Mouse (Mus musculus) stomach, embryonic 16.5 days (tissue): ENCODE results near the gene Ch25h. TPM values are rescaled to one million over a fixed set of nuclear protein-coding genes. Genes with fewer than 3 reads are reported as not detected.
A peak's percentile ranks its signal among the peaks of the same experiment; 100 is the strongest.

ENCODE experiments used
- ATAC-seq: fragments of 200-750 bp; cut with Nextera tagmentation; 2 replicates; pipeline ENCODE4 v1.8.0; 2017; ENCODE audit warnings: moderate number of reproducible peaks, moderate TSS enrichment; ENCODE audit not compliant: insufficient read depth, low FRiP score
- H3K27ac ChIP-seq: fragments of 300-500 bp; sonication (generic); 2 replicates; pipeline ENCODE4 v1.5.1; 2014; ENCODE audit warnings: low read length
- H3K27me3 ChIP-seq: fragments of 300-500 bp; sonication (generic); 2 replicates; pipeline ENCODE4 v1.6.1; 2014; ENCODE audit warnings: low read length, control low read depth, mixed read lengths; ENCODE audit not compliant: control insufficient read depth, insufficient read depth
- H3K36me3 ChIP-seq: fragments of 300-500 bp; sonication (generic); 2 replicates; pipeline ENCODE4 v1.6.1; 2014; ENCODE audit warnings: low read length; ENCODE audit not compliant: control insufficient read depth, insufficient read depth
- H3K4me1 ChIP-seq: fragments of 300-500 bp; sonication (generic); 2 replicates; pipeline ENCODE4 v1.6.1; 2014; ENCODE audit warnings: low read length, control low read depth, mixed read lengths; ENCODE audit not compliant: control insufficient read depth, insufficient read depth
- H3K4me2 ChIP-seq: fragments of 300-500 bp; sonication (generic); 2 replicates; pipeline ENCODE4 v1.6.1; 2014; ENCODE audit warnings: low read depth, low read length, mixed read lengths
- H3K4me3 ChIP-seq: fragments of 300-500 bp; sonication (generic); replicated peaks from 2 replicates; pipeline ENCODE4 v1.5.1; 2014; ENCODE audit warnings: mild to moderate bottlenecking, low read length
- H3K9ac ChIP-seq: fragments of 300-500 bp; sonication (generic); 2 replicates; pipeline ENCODE4 v1.6.1; 2014; ENCODE audit warnings: low read length
- H3K9me3 ChIP-seq: fragments of 300-500 bp; sonication (generic); replicated peaks from 2 replicates; pipeline ENCODE4 v1.6.1; 2016; ENCODE audit warnings: low read length, control low read depth; ENCODE audit not compliant: control insufficient read depth
- WGBS: fragments of 180-500 bp; shearing (Covaris S2); extraction: QIAGEN DNeasy Blood & Tissue Kit; methylation state at CpG from one replicate; pipeline ENCODE4 v1.1.7; 2014; 5-methylcytosine and 5-hydroxymethylcytosine counted together
- polyA plus RNA-seq: library from polyadenylated mRNA; unstranded; fragments of >200 nt; fragmentation: Nextera tagmentation; extraction: Ambion mirVana; gene quantifications from 2 replicates; pipeline ENCODE4 v1.2.1, GENCODE M21; 2015

Gene Ch25h
- polyA plus RNA-seq, 1 experiment from 2014 or later, result 2.7 TPM

- Histone ChIP-seq H3K27ac (no peak overlapping the region), H3K36me3 (peaks cover 4% of the 10 kb centered on the region; the same call in 1 of the 2 replicates), H3K9ac (no peak overlapping the region), H3K4me2 (no peak overlapping the region), H3K9me3 (no peaks in the 10 kb centered on the region), H3K4me1 (no peaks in the 10 kb centered on the region), H3K27me3 (no peaks in the 10 kb centered on the region), H3K4me3 (no peak overlapping the region)
- WGBS, result 87% methylated on average over 4 of the region's 4 CpGs
- ATAC-seq, result no peak
Measured at GRCm38 (mm10) chr19:34493859-34494258, 18.9 kb upstream of the Ch25h start.

GRCm38 (mm10) chr19:34483547-34483946 is 8.6 kb upstream of the Ch25h start:
- WGBS, result 9% methylated on average over 4 of the region's 4 CpGs

GRCm38 (mm10) chr19:34474228-34474990 is 555 bp downstream of the Ch25h start:
- 0 out of 2 replicates have a peak, but pooled peaks have one; percentile 25 for ATAC-seq
- 8% methylated on average over 49 of the region's 49 CpGs for WGBS

More at GRCm38 (mm10) chr19:34483547-34483946, 8.6 kb upstream of the Ch25h start:
- no peak overlapping the region for H3K27ac ChIP-seq
- no peak overlapping the region for H3K4me3 ChIP-seq
- H3K4me1 ChIP-seq, result no peaks in the 10 kb centered on the region
- H3K9me3 ChIP-seq, result no peaks in the 10 kb centered on the region
- no peaks in the 10 kb centered on the region for H3K36me3 ChIP-seq
- H3K27me3 ChIP-seq, result no peaks in the 10 kb centered on the region
- H3K9ac ChIP-seq, result no peak overlapping the region
- no peak for ATAC-seq
- H3K4me2 ChIP-seq, result no peak overlapping the region

GRCm38 (mm10) chr19:34471703-34472102 is 3.3 kb downstream of the Ch25h start:
- H3K36me3 ChIP-seq, result no peaks in the 10 kb centered on the region
- no peak overlapping the region for H3K9ac ChIP-seq
- 78% methylated on average over 2 of the region's 2 CpGs for WGBS
- H3K27me3 ChIP-seq, result peaks cover 6% of the 10 kb centered on the region; the same call in 1 of the 2 replicates
- no peak overlapping the region for H3K4me3 ChIP-seq
- no peak for ATAC-seq
- H3K27ac ChIP-seq, result no peak overlapping the region
- no peaks in the 10 kb centered on the region for H3K9me3 ChIP-seq
- peaks cover 10% of the 10 kb centered on the region; the same call in 1 of the 2 replicates for H3K4me1 ChIP-seq
- H3K4me2 ChIP-seq, result no peak overlapping the region

More at GRCm38 (mm10) chr19:34474228-34474990, 555 bp downstream of the Ch25h start:
- peaks cover 10% of the 10 kb centered on the region; the same call in 1 of the 2 replicates for H3K27me3 ChIP-seq
- peak overlapping the region; percentile 98 for H3K4me2 ChIP-seq
- peak overlapping the region; percentile 64 for H3K4me3 ChIP-seq
- no peak overlapping the region for H3K27ac ChIP-seq
- H3K9me3 ChIP-seq, result no peaks in the 10 kb centered on the region
- H3K36me3 ChIP-seq, result no peaks in the 10 kb centered on the region
- peak overlapping the region; percentile 68 for H3K9ac ChIP-seq
- peaks cover 10% of the 10 kb centered on the region; the same call in 1 of the 2 replicates for H3K4me1 ChIP-seq

- Histone ChIP-seq H3K27ac (no peak overlapping the region), H3K27me3 (0 out of 2 replicates have a peak, but pooled peaks cover 4% of the 10 kb centered on the region), H3K9ac (no peak overlapping the region), H3K36me3 (no peaks in the 10 kb centered on the region), H3K9me3 (no peaks in the 10 kb centered on the region), H3K4me1 (no peaks in the 10 kb centered on the region), H3K4me3 (no peak overlapping the region), H3K4me2 (no peak overlapping the region)
- 29% methylated on average over 3 of the region's 3 CpGs for WGBS
- no peak for ATAC-seq
Measured at GRCm38 (mm10) chr19:34468794-34469193, 6.2 kb downstream of the Ch25h start.

- H3K4me3 ChIP-seq, result no peak overlapping the region
- no peaks in the 10 kb centered on the region for H3K36me3 ChIP-seq
- ATAC-seq, result no peak
- 30% methylated on average over 6 of the region's 6 CpGs for WGBS
- H3K4me2 ChIP-seq, result no peak overlapping the region
- H3K27me3 ChIP-seq, result 0 out of 2 replicates have a peak, but pooled peaks cover 4% of the 10 kb centered on the region
- no peaks in the 10 kb centered on the region for H3K9me3 ChIP-seq
- no peaks in the 10 kb centered on the region for H3K4me1 ChIP-seq
- no peak overlapping the region for H3K27ac ChIP-seq
- H3K9ac ChIP-seq, result no peak overlapping the region
Measured at GRCm38 (mm10) chr19:34468216-34468615, 6.7 kb downstream of the Ch25h start.

GRCm38 (mm10) chr19:34464453-34464852 is 10.5 kb downstream of the Ch25h start:
- H3K27me3 ChIP-seq, result no peaks in the 10 kb centered on the region
- no peak overlapping the region for H3K4me2 ChIP-seq
- H3K9ac ChIP-seq, result no peak overlapping the region
- no peak for ATAC-seq
- no peaks in the 10 kb centered on the region for H3K36me3 ChIP-seq
- no peak overlapping the region for H3K4me3 ChIP-seq
- H3K27ac ChIP-seq, result no peak overlapping the region
- WGBS, result 65% methylated on average over 3 of the region's 3 CpGs
- H3K4me1 ChIP-seq, result no peaks in the 10 kb centered on the region
- H3K9me3 ChIP-seq, result no peaks in the 10 kb centered on the region

GRCm38 (mm10) chr19:34461451-34462019 is 13.4 kb downstream of the Ch25h start:
- Histone ChIP-seq H3K4me3 (no peak overlapping the region), H3K9ac (no peak overlapping the region), H3K36me3 (no peaks in the 10 kb centered on the region), H3K27me3 (no peaks in the 10 kb centered on the region), H3K4me2 (no peak overlapping the region), H3K4me1 (no peaks in the 10 kb centered on the region), H3K27ac (no peak overlapping the region), H3K9me3 (no peaks in the 10 kb centered on the region)
- 71% methylated on average over 1 of the region's 1 CpGs for WGBS
- ATAC-seq, result peak; percentile 56; the same call in 1 of the 2 replicates

GRCm38 (mm10) chr19:34450784-34451370 is 24.1 kb downstream of the Ch25h start:
- ATAC-seq, result no peak
- H3K9ac ChIP-seq, result no peak overlapping the region
- H3K4me2 ChIP-seq, result no peak overlapping the region
- no peak overlapping the region for H3K4me3 ChIP-seq
- no peaks in the 10 kb centered on the region for H3K36me3 ChIP-seq
- 42% methylated on average over 1 of the region's 1 CpGs for WGBS
- H3K27ac ChIP-seq, result no peak overlapping the region
- H3K27me3 ChIP-seq, result no peaks in the 10 kb centered on the region
- no peaks in the 10 kb centered on the region for H3K9me3 ChIP-seq
- no peaks in the 10 kb centered on the region for H3K4me1 ChIP-seq
